Mouse (Mus musculus): ENCODE measurements around the gene Gm21860. TPM values are rescaled to one million over a fixed set of nuclear protein-coding genes. Genes with fewer than 3 reads are reported as not detected.

The Gm21860 gene
- total and polyA plus RNA-seq, 2 experiments from 2014 or later: not detected

Other genes starting within 250 kb of the Gm21860 start
- gene Gm47283, start 29.9 kb upstream of the Gm21860 start, total RNA-seq (2014; rRNA removed): not detected in 2 replicates
- gene Gm47283, start 29.9 kb upstream of the Gm21860 start, polyA plus RNA-seq (2015; fragmentation: Nextera tagmentation; extraction: Ambion mirVana): not detected in 2 replicates
- gene Gm21748, start 84.4 kb upstream of the Gm21860 start, total RNA-seq (2014; rRNA removed): not detected in 2 replicates
- gene Gm21748, start 84.4 kb upstream of the Gm21860 start, polyA plus RNA-seq (2015; fragmentation: Nextera tagmentation; extraction: Ambion mirVana): not detected in 2 replicates

All from hindbrain, postnatal 0 days (tissue).